Comparison of ENCODE assay signal across 17 mouse cellular contexts in the genomic region with DNA sequence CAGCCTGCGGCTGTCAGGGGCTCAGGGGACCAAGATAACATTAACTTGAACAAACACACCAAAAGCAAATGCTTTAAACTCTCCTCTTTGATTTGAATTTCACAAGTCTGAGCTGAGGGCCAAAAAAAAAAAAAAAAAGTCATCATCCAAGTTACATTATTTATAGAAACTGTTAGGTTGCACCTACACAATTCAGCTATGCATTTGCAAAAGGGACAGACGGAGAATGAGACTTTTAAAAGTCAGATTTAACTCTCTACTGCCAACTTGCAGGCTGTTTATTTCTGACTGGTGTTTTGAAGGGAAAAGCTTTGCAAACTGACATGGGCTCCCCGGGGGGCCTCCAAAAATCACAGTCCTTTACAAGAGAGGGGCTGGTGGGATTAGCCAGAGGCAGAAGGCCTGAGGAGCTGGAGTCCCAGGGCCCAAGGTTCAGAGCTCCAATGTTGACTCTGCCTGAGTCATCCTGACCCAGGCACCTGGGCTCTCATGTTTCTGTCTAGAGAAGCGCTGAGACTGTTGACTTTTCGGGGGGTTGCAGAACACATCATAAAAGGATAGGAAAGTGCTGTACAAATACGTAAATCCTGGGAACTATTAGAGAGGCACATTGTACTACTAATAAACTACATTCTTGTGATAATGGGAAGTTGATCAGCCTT. TPM values are rescaled to one million over a fixed set of nuclear protein-coding genes. Genes with fewer than 3 reads are reported as not detected.
DNase-seq lines count a peak whose midpoint lies in the region; ATAC-seq and TF ChIP-seq lines count a peak whose summit lies in the region.
"Had no signal": no experiment of that assay in that cellular context is flagged by ENCODE, and none has a peak within 500 bp of the region (broad histone marks: within the 10 kb centered on the region; RNA-seq: fewer than 3 reads in every experiment).

No protein-coding gene starts in this region.

- H3K4me2 ChIP-seq in liver, embryonic 12.5 days: no peak overlapping the region
- no peak overlapping the region for H3K4me2 ChIP-seq in intestine, postnatal 0 days (replicated peaks; ENCODE audit: low read depth)
- no peak overlapping the region for H3K4me2 ChIP-seq in stomach, embryonic 16.5 days (ENCODE audit: low read depth, low read length)
- H3K4me2 ChIP-seq: hindbrain, embryonic 12.5 days; midbrain, embryonic 12.5 days had no signal

- no peak overlapping the region for H3K4me3 ChIP-seq in liver, embryonic 12.5 days
- no peak overlapping the region for H3K4me3 ChIP-seq in intestine, postnatal 0 days (ENCODE audit: low read depth, low read length)
- no peak overlapping the region for H3K4me3 ChIP-seq in stomach, embryonic 16.5 days (replicated peaks; ENCODE audit: low read length)
- no peak overlapping the region for H3K4me3 ChIP-seq in thymus, adult 2 months (ENCODE audit: control insufficient read depth, insufficient read depth, low read length)
- H3K4me3 ChIP-seq: hindbrain, embryonic 12.5 days; midbrain, embryonic 12.5 days had no signal

- H3K9ac ChIP-seq in liver, embryonic 12.5 days: no peak overlapping the region
- H3K9ac ChIP-seq in intestine, postnatal 0 days (ENCODE audit: low read depth, low read length): no peak overlapping the region
- H3K9ac ChIP-seq in stomach, embryonic 16.5 days (ENCODE audit: low read length): no peak overlapping the region
- H3K9ac ChIP-seq: hindbrain, embryonic 12.5 days; midbrain, embryonic 12.5 days had no signal

- no peaks in the 10 kb centered on the region for H3K9me3 ChIP-seq in liver, embryonic 12.5 days (replicated peaks)
- no peaks in the 10 kb centered on the region for H3K9me3 ChIP-seq in intestine, postnatal 0 days (ENCODE audit: control insufficient read depth)
- H3K9me3 ChIP-seq in stomach, embryonic 16.5 days (replicated peaks; ENCODE audit: control insufficient read depth, low read length): no peaks in the 10 kb centered on the region
- H3K9me3 ChIP-seq: hindbrain, embryonic 12.5 days; midbrain, embryonic 12.5 days had no signal

- no peaks in the 10 kb centered on the region for H3K36me3 ChIP-seq in liver, embryonic 12.5 days
- no peaks in the 10 kb centered on the region for H3K36me3 ChIP-seq in intestine, postnatal 0 days (ENCODE audit: control insufficient read depth, insufficient read depth)
- no peaks in the 10 kb centered on the region for H3K36me3 ChIP-seq in stomach, embryonic 16.5 days (ENCODE audit: control insufficient read depth, insufficient read depth, low read length)
- no peaks in the 10 kb centered on the region for H3K36me3 ChIP-seq in thymus, adult 2 months (ENCODE audit: control insufficient read depth, insufficient read depth, low read length)
- H3K36me3 ChIP-seq: hindbrain, embryonic 12.5 days; midbrain, embryonic 12.5 days had no signal

- no peak for TF ChIP-seq POLR2A in thymus, adult 2 months (IDR thresholded peaks at IDR 0.05; ENCODE audit: control insufficient read depth, extremely low read depth, insufficient read depth, low read length, poor library complexity)

- ATAC-seq in liver, embryonic 12.5 days: peak; percentile 53; the same call in 1 of the 2 replicates
- ATAC-seq in intestine, postnatal 0 days: peak; percentile 38; the same call in 1 of the 2 replicates
- peak; percentile 57 for ATAC-seq in stomach, embryonic 16.5 days (ENCODE audit: insufficient read depth, low FRiP score)
- ATAC-seq: activated CD4-positive, CD25-positive, alpha-beta regulatory T cell, adult 4 months had no signal

- H3K27ac ChIP-seq in liver, embryonic 12.5 days: peak overlapping the region; percentile 43; the same call in 1 of the 2 replicates
- H3K27ac ChIP-seq in intestine, postnatal 0 days (ENCODE audit: low read depth, low read length): no peak overlapping the region
- no peak overlapping the region for H3K27ac ChIP-seq in stomach, embryonic 16.5 days (ENCODE audit: low read length)
- no peak overlapping the region for H3K27ac ChIP-seq in thymus, adult 2 months (ENCODE audit: control insufficient read depth, insufficient read depth, low read length)
- H3K27ac ChIP-seq: hindbrain, embryonic 12.5 days; midbrain, embryonic 12.5 days had no signal

- no peak for TF ChIP-seq CTCF in intestine, postnatal 0 days (IDR thresholded peaks at IDR 0.05; ENCODE audit: low read depth)
- no peak for TF ChIP-seq CTCF in thymus, adult 2 months (IDR thresholded peaks at IDR 0.05; ENCODE audit: borderline replicate concordance, control insufficient read depth, extremely low read depth, insufficient read depth, low read length, poor library complexity)

- DNase-seq in liver: no peak
- peak; percentile 47 for DNase-seq in brain, embryonic 18.5 days (ENCODE audit: low read depth, low spot score)
- no peak for DNase-seq in testis, postnatal 14 days (ENCODE audit: low spot score)
- no peak for DNase-seq in thymus, adult 2 months
- DNase-seq: cerebellum, postnatal 25 days; kidney, adult 18-20 months; kidney, postnatal 25 days; left cerebral cortex, postnatal 4 days; lung, postnatal 10 days; right cerebral cortex, adult 18-20 months; spleen, adult 18-20 months had no signal

- H3K4me1 ChIP-seq in liver, embryonic 12.5 days: peaks cover 4% of the 10 kb centered on the region; the same call in 1 of the 2 replicates
- no peaks in the 10 kb centered on the region for H3K4me1 ChIP-seq in intestine, postnatal 0 days (replicated peaks; ENCODE audit: control insufficient read depth, insufficient read depth, low read length)
- peaks cover 7% of the 10 kb centered on the region; the same call in 1 of the 2 replicates for H3K4me1 ChIP-seq in stomach, embryonic 16.5 days (ENCODE audit: control insufficient read depth, insufficient read depth, low read length)
- H3K4me1 ChIP-seq in thymus, adult 2 months (replicated peaks; ENCODE audit: control insufficient read depth, insufficient read depth, low read length): no peaks in the 10 kb centered on the region

- H3K27me3 ChIP-seq in liver, embryonic 12.5 days (replicated peaks): no peaks in the 10 kb centered on the region
- no peaks in the 10 kb centered on the region for H3K27me3 ChIP-seq in intestine, postnatal 0 days (replicated peaks; ENCODE audit: control insufficient read depth, insufficient read depth, low read length)
- no peaks in the 10 kb centered on the region for H3K27me3 ChIP-seq in stomach, embryonic 16.5 days (ENCODE audit: control insufficient read depth, insufficient read depth, low read length)
- H3K27me3 ChIP-seq in thymus, adult 2 months (ENCODE audit: control insufficient read depth, insufficient read depth, low read length): no peaks in the 10 kb centered on the region
- H3K27me3 ChIP-seq: hindbrain, embryonic 12.5 days had no signal

- 53% methylated on average over 6 of the region's 6 CpGs for WGBS in liver, embryonic 12.5 days (ENCODE audit: insufficient replicate concordance)
- 43% methylated on average over 6 of the region's 6 CpGs for WGBS in intestine, postnatal 0 days
- 29% methylated on average over 6 of the region's 6 CpGs for WGBS in stomach, embryonic 16.5 days
- 90% methylated on average over 6 of the region's 6 CpGs for WGBS in thymus, adult 2 months

RNA-seq across cellular contexts. Expression of a gene that starts 40.4 kb away (rescaled TPM):
- polyA plus RNA-seq in liver, embryonic 12.5 days (2016; fragmentation: Nextera tagmentation; extraction: Ambion mirVana): 11.9 and 12.3 TPM in 2 replicates
- 6.8 and 7.2 TPM in 2 replicates for polyA plus RNA-seq in intestine, postnatal 0 days (2015; fragmentation: Nextera tagmentation; extraction: Ambion mirVana)
- 11.9 and 13.6 TPM in 2 replicates for polyA plus RNA-seq in stomach, embryonic 16.5 days (2015; fragmentation: Nextera tagmentation; extraction: Ambion mirVana)
- 6.2 TPM in 2 replicates for polyA plus RNA-seq in thymus, adult 2 months (2012; rRNA removed)
